ENCODE assay signal across 13 mouse cellular contexts in genomic region chr4:119238661-119239060, GRCm38 (mm10). TPM values are rescaled to one million over a fixed set of nuclear protein-coding genes. Genes with fewer than 3 reads are reported as not detected.
DNase-seq lines count a peak whose midpoint lies in the region; ATAC-seq and TF ChIP-seq lines count a peak whose summit lies in the region.
"Had no signal": no experiment of that assay in that cellular context is flagged by ENCODE, and none has a peak within 500 bp of the region (broad histone marks: within the 10 kb centered on the region; RNA-seq: fewer than 3 reads in every experiment).

No protein-coding gene starts in this region.

- H3K27me3 ChIP-seq in embryonic facial prominence, embryonic 13.5 days = no peaks in the 10 kb centered on the region
- no peaks in the 10 kb centered on the region for H3K27me3 ChIP-seq in embryonic facial prominence, embryonic 10.5 days (replicated peaks; ENCODE audit: low read depth, poor library complexity, severe bottlenecking)
- peaks cover 10% of the 10 kb centered on the region for H3K27me3 ChIP-seq in liver, embryonic 15.5 days
- H3K27me3 ChIP-seq: kidney, embryonic 15.5 days had no signal

- H3K4me2 ChIP-seq in embryonic facial prominence, embryonic 13.5 days = no peak overlapping the region
- H3K4me2 ChIP-seq in liver, embryonic 15.5 days = peak overlapping the region; percentile 63

- no peaks in the 10 kb centered on the region for H3K9me3 ChIP-seq in embryonic facial prominence, embryonic 13.5 days
- H3K9me3 ChIP-seq in embryonic facial prominence, embryonic 10.5 days = no peaks in the 10 kb centered on the region
- H3K9me3 ChIP-seq in liver, embryonic 15.5 days (replicated peaks) = no peaks in the 10 kb centered on the region
- H3K9me3 ChIP-seq: kidney, embryonic 15.5 days had no signal

- no peak for DNase-seq in embryonic facial prominence, embryonic 10.5 days (ENCODE audit: low spot score)
- DNase-seq in layer of hippocampus, adult 2 months (ENCODE audit: low spot score in 2 of 2) = no peak
- no peak for DNase-seq in layer of hippocampus, adult 9-11 months
- no peak for DNase-seq in heart, adult 11 months
- no peak for DNase-seq in adrenal gland, postnatal 4 days (ENCODE audit: low spot score in 2 of 2)
- DNase-seq: cerebellum, adult 11 months had no signal

- H3K4me1 ChIP-seq in embryonic facial prominence, embryonic 13.5 days = peaks cover 11% of the 10 kb centered on the region
- H3K4me1 ChIP-seq in embryonic facial prominence, embryonic 10.5 days = peaks cover 16% of the 10 kb centered on the region
- no peaks in the 10 kb centered on the region; the same call in 1 of the 2 replicates for H3K4me1 ChIP-seq in bone marrow, adult 2 months (ENCODE audit: control insufficient read depth, insufficient read depth, low read length)
- peaks cover 32% of the 10 kb centered on the region for H3K4me1 ChIP-seq in liver, embryonic 15.5 days (replicated peaks)

- TF ChIP-seq CTCF in layer of hippocampus, adult 2 months (conservative IDR thresholded peaks at IDR 0.05) = no peak
- TF ChIP-seq CTCF in bone marrow, adult 2 months (IDR thresholded peaks at IDR 0.05; ENCODE audit: control insufficient read depth, insufficient read depth, low read length) = no peak

- H3K27ac ChIP-seq in embryonic facial prominence, embryonic 13.5 days = peak overlapping the region; percentile 82; the same call in 1 of the 2 replicates
- no peak overlapping the region for H3K27ac ChIP-seq in embryonic facial prominence, embryonic 10.5 days (replicated peaks)
- peak overlapping the region; percentile 15 for H3K27ac ChIP-seq in layer of hippocampus, adult 2 months
- no peak overlapping the region for H3K27ac ChIP-seq in bone marrow, adult 2 months (ENCODE audit: control insufficient read depth, insufficient read depth, low read depth, low read length, poor library complexity)
- no peak overlapping the region for H3K27ac ChIP-seq in liver, embryonic 15.5 days (replicated peaks)

- no peak overlapping the region for H3K9ac ChIP-seq in embryonic facial prominence, embryonic 13.5 days
- H3K9ac ChIP-seq in liver, embryonic 15.5 days = no peak overlapping the region
- H3K9ac ChIP-seq: kidney, embryonic 15.5 days had no signal

- 61% methylated on average over 3 of the region's 3 CpGs for WGBS in embryonic facial prominence, embryonic 13.5 days
- WGBS in embryonic facial prominence, embryonic 10.5 days = 69% methylated on average over 3 of the region's 3 CpGs
- WGBS in bone marrow, adult 2 months = 51% methylated on average over 3 of the region's 3 CpGs
- WGBS in liver, embryonic 15.5 days (ENCODE audit: insufficient replicate concordance) = 35% methylated on average over 3 of the region's 3 CpGs

- no peak for ATAC-seq in embryonic facial prominence, embryonic 13.5 days (ENCODE audit: insufficient number of reproducible peaks, insufficient read depth, low FRiP score, low TSS enrichment, low read depth)
- ATAC-seq in liver, embryonic 15.5 days (ENCODE audit: insufficient read depth) = peak; percentile 62

- H3K36me3 ChIP-seq in embryonic facial prominence, embryonic 13.5 days = peaks cover 67% of the 10 kb centered on the region
- peaks cover 61% of the 10 kb centered on the region for H3K36me3 ChIP-seq in embryonic facial prominence, embryonic 10.5 days (replicated peaks)
- no peaks in the 10 kb centered on the region; the same call in 1 of the 2 replicates for H3K36me3 ChIP-seq in liver, embryonic 15.5 days (replicated peaks)

- H3K4me3 ChIP-seq in embryonic facial prominence, embryonic 13.5 days = no peak overlapping the region
- no peak overlapping the region for H3K4me3 ChIP-seq in embryonic facial prominence, embryonic 10.5 days
- no peak overlapping the region for H3K4me3 ChIP-seq in layer of hippocampus, adult 2 months
- H3K4me3 ChIP-seq in bone marrow, adult 2 months (replicated peaks; ENCODE audit: control insufficient read depth, low read depth, low read length) = peak overlapping the region; percentile 19
- H3K4me3 ChIP-seq in liver, embryonic 15.5 days (replicated peaks) = peak overlapping the region; percentile 39

- no peak for TF ChIP-seq POLR2A in bone marrow, adult 2 months (IDR thresholded peaks at IDR 0.05; ENCODE audit: borderline replicate concordance, control insufficient read depth, low read depth, low read length)

RNA-seq across cellular contexts. Expression of gene P3h1, which starts 5.9 kb away (rescaled TPM):
- 58.0 and 64.9 TPM in 2 replicates for polyA plus RNA-seq in embryonic facial prominence, embryonic 13.5 days (2015; fragmentation: Nextera tagmentation; extraction: Ambion mirVana)
- 18.5 and 19.6 TPM in 2 replicates for polyA plus RNA-seq in embryonic facial prominence, embryonic 10.5 days (2016; fragmentation: Nextera tagmentation; extraction: Ambion mirVana)
- total RNA-seq in layer of hippocampus, adult 2 months (2021) = 1 to 10 TPM; 9.6 to 9.9 TPM
- polyA plus RNA-seq in bone marrow, adult 2 months (2011; ENCODE audit: insufficient read depth, insufficient read length, low replicate concordance, missing spikeins) = 3.7 and 7.0 TPM in 2 replicates
- polyA plus RNA-seq in liver, embryonic 15.5 days (2015; fragmentation: Nextera tagmentation; extraction: Ambion mirVana) = 8.0 and 9.2 TPM in 2 replicates
- 10 to 100 TPM; 37.7 to 38.1 TPM for total RNA-seq in adrenal gland, postnatal 4 days (2021)

RNA-seq across cellular contexts. Expression of gene AU022252, which starts 6.1 kb away (rescaled TPM):
- polyA plus RNA-seq in embryonic facial prominence, embryonic 13.5 days (2015; fragmentation: Nextera tagmentation; extraction: Ambion mirVana) = 33.0 and 40.7 TPM in 2 replicates
- polyA plus RNA-seq in embryonic facial prominence, embryonic 10.5 days (2016; fragmentation: Nextera tagmentation; extraction: Ambion mirVana) = 40.1 and 40.2 TPM in 2 replicates
- 10 to 100 TPM; 30.5 to 31.9 TPM for total RNA-seq in layer of hippocampus, adult 2 months (2021)
- polyA plus RNA-seq in bone marrow, adult 2 months (2011; ENCODE audit: insufficient read depth, insufficient read length, low replicate concordance, missing spikeins) = 2.4 and 5.0 TPM in 2 replicates
- polyA plus RNA-seq in liver, embryonic 15.5 days (2015; fragmentation: Nextera tagmentation; extraction: Ambion mirVana) = 11.4 and 11.5 TPM in 2 replicates
- total RNA-seq in adrenal gland, postnatal 4 days (2021) = 10 to 100 TPM; 20.8 to 26.1 TPM

RNA-seq across cellular contexts. Expression of gene Cldn19, which starts 16.6 kb away (rescaled TPM):
- 0.24 TPM in 1 of 2 replicates, not detected in the other for polyA plus RNA-seq in embryonic facial prominence, embryonic 13.5 days (2015; fragmentation: Nextera tagmentation; extraction: Ambion mirVana)
- polyA plus RNA-seq in embryonic facial prominence, embryonic 10.5 days (2016; fragmentation: Nextera tagmentation; extraction: Ambion mirVana) = not detected in 2 replicates
- under 1 TPM; 0.37 to 0.69 TPM for total RNA-seq in layer of hippocampus, adult 2 months (2021)
- 0.54 and 1.2 TPM in 2 replicates for polyA plus RNA-seq in bone marrow, adult 2 months (2011; ENCODE audit: insufficient read depth, insufficient read length, low replicate concordance, missing spikeins)
- polyA plus RNA-seq in liver, embryonic 15.5 days (2015; fragmentation: Nextera tagmentation; extraction: Ambion mirVana) = not detected in 2 replicates
- 1 to 10 TPM in 1 of 2 experiments, under 1 TPM in 1; 0.45 to 8.8 TPM for total RNA-seq in adrenal gland, postnatal 4 days (2021)
- total RNA-seq: megakaryocyte progenitor cell, adult 5-6 weeks had no signal
- polyA plus RNA-seq: heart, embryonic 16.5 days had no signal

RNA-seq across cellular contexts. Expression of gene Tmem269, which starts 20.6 kb away (rescaled TPM):
- not detected in 2 replicates for polyA plus RNA-seq in embryonic facial prominence, embryonic 13.5 days (2015; fragmentation: Nextera tagmentation; extraction: Ambion mirVana)
- 0.25 TPM in 1 of 2 replicates, not detected in the other for polyA plus RNA-seq in embryonic facial prominence, embryonic 10.5 days (2016; fragmentation: Nextera tagmentation; extraction: Ambion mirVana)
- under 1 TPM; 0.77 to 0.93 TPM for total RNA-seq in layer of hippocampus, adult 2 months (2021)
- not detected in 2 replicates for polyA plus RNA-seq in bone marrow, adult 2 months (2011; ENCODE audit: insufficient read depth, insufficient read length, low replicate concordance, missing spikeins)
- not detected in 2 replicates for polyA plus RNA-seq in liver, embryonic 15.5 days (2015; fragmentation: Nextera tagmentation; extraction: Ambion mirVana)
- total RNA-seq in adrenal gland, postnatal 4 days (2021) = not detected
- total RNA-seq: layer of hippocampus, postnatal 10 days; megakaryocyte progenitor cell, adult 5-6 weeks had no signal
- polyA plus RNA-seq: kidney, embryonic 15.5 days had no signal

RNA-seq across cellular contexts. Expression of gene Svbp, which starts 43.6 kb away (rescaled TPM):
- polyA plus RNA-seq in embryonic facial prominence, embryonic 13.5 days (2015; fragmentation: Nextera tagmentation; extraction: Ambion mirVana) = 199 and 212 TPM in 2 replicates
- 132 and 139 TPM in 2 replicates for polyA plus RNA-seq in embryonic facial prominence, embryonic 10.5 days (2016; fragmentation: Nextera tagmentation; extraction: Ambion mirVana)
- 10 to 100 TPM; 13.9 to 16.6 TPM for total RNA-seq in layer of hippocampus, adult 2 months (2021)
- polyA plus RNA-seq in bone marrow, adult 2 months (2011; ENCODE audit: insufficient read depth, insufficient read length, low replicate concordance, missing spikeins) = 46.6 and 64.0 TPM in 2 replicates
- 82.6 and 91.9 TPM in 2 replicates for polyA plus RNA-seq in liver, embryonic 15.5 days (2015; fragmentation: Nextera tagmentation; extraction: Ambion mirVana)
- 10 to 100 TPM; 33.9 to 38.3 TPM for total RNA-seq in adrenal gland, postnatal 4 days (2021)

Comparison
In these comparisons a context has a peak if more than half of its experiments do, and no peak if none do; other contexts are left out.
1. H3K27ac ChIP-seq: peak in embryonic facial prominence, embryonic 13.5 days (single experiment) and layer of hippocampus, adult 2 months (single experiment); none in embryonic facial prominence, embryonic 10.5 days (single experiment), bone marrow, adult 2 months (single experiment) and liver, embryonic 15.5 days (single experiment).
2. H3K4me3 ChIP-seq: peak in bone marrow, adult 2 months (single experiment) and liver, embryonic 15.5 days (single experiment); none in embryonic facial prominence, embryonic 13.5 days (single experiment), embryonic facial prominence, embryonic 10.5 days (single experiment) and layer of hippocampus, adult 2 months (single experiment).